Mouse (Mus musculus) liver, embryonic 12.5 days (tissue): ENCODE results near the gene Spink2. TPM values are rescaled to one million over a fixed set of nuclear protein-coding genes. Genes with fewer than 3 reads are reported as not detected.

Experiments
- ATAC-seq: fragments of 200-750 bp; cut with Nextera tagmentation; 2 replicates; pipeline ENCODE4 v1.8.0; 2017; ENCODE audit warnings: moderate number of reproducible peaks, mild to moderate bottlenecking, moderate library complexity
- H3K27ac ChIP-seq: fragments of 300-500 bp; sonication (generic); 2 replicates; pipeline ENCODE4 v1.5.1; 2016; ENCODE audit warnings: mild to moderate bottlenecking
- H3K27me3 ChIP-seq: fragments of 300-500 bp; sonication (generic); replicated peaks from 2 replicates; pipeline ENCODE4 v1.6.1; 2016; ENCODE audit warnings: mild to moderate bottlenecking, moderate library complexity
- H3K36me3 ChIP-seq: fragments of 300-500 bp; sonication (generic); 2 replicates; pipeline ENCODE4 v1.6.1; 2016; ENCODE audit warnings: mild to moderate bottlenecking, moderate library complexity
- H3K4me1 ChIP-seq: fragments of 300-500 bp; sonication (generic); 2 replicates; pipeline ENCODE4 v1.6.1; 2016
- H3K4me2 ChIP-seq: fragments of 300-500 bp; sonication (generic); 2 replicates; pipeline ENCODE4 v1.6.1; 2016; ENCODE audit warnings: mild to moderate bottlenecking, moderate library complexity
- H3K4me3 ChIP-seq: fragments of 300-500 bp; sonication (generic); 2 replicates; pipeline ENCODE4 v1.5.1; 2016; ENCODE audit warnings: mild to moderate bottlenecking, moderate library complexity
- H3K9ac ChIP-seq: fragments of 300-500 bp; sonication (generic); 2 replicates; pipeline ENCODE4 v1.6.1; 2016; ENCODE audit warnings: mild to moderate bottlenecking, moderate library complexity
- H3K9me3 ChIP-seq: fragments of 300-500 bp; sonication (generic); replicated peaks from 2 replicates; pipeline ENCODE4 v1.6.1; 2016; ENCODE audit warnings: mild to moderate bottlenecking, moderate library complexity
- WGBS: fragments of 180-500 bp; shearing (Covaris S2); methylation state at CpG from one replicate; pipeline ENCODE4 v1.1.7; 2016; ENCODE audit not compliant: insufficient replicate concordance; 5-methylcytosine and 5-hydroxymethylcytosine counted together
- polyA plus RNA-seq: library from polyadenylated mRNA; unstranded; fragments of >200 nt; fragmentation: Nextera tagmentation; extraction: Ambion mirVana; gene quantifications from 2 replicates; pipeline ENCODE4 v1.2.1, GENCODE M21; 2016

The Spink2 gene
- 0.23 TPM in 1 of 2 replicates, not detected in the other for polyA plus RNA-seq

DNA sequence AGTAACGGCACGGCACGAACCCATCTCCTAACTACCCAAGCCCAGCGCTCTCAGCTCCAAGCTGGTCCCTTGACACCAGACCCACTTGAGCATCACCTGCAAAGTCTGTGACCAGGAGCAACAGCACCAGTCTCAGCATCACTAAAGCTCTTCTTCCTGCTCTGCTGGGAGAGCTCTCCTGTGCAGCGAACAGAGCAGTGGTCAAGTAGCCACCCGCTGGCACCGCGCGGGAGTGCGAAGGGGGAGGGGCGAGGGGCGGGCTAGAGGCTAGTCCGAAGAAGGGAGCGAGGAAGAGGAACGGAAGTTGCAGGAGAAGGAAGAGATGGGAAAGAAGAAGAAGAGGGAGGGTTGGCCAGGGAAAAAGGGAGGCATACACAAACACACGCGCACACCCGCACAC is at the start of gene Spink2:
TSS of gene Spink2 (minus strand) at position 236 of the 400 bp plus-strand sequence.
- peak within 1 kb of the TSS; percentile 27 for H3K4me3 ChIP-seq
- no peaks in the 10 kb centered on the region for H3K36me3 ChIP-seq
- H3K27ac ChIP-seq, result no peak within 1 kb of the TSS
- H3K9me3 ChIP-seq, result peaks cover 7% of the 10 kb centered on the region
- no peak for ATAC-seq
- no peak within 1 kb of the TSS for H3K9ac ChIP-seq
- peaks cover 6% of the 10 kb centered on the region; the same call in 1 of the 2 replicates for H3K4me1 ChIP-seq
- peaks cover 18% of the 10 kb centered on the region for H3K27me3 ChIP-seq
- peak within 1 kb of the TSS; percentile 53 for H3K4me2 ChIP-seq
- WGBS, result 9% methylated on average over 18 of the region's 18 CpGs

DNA sequence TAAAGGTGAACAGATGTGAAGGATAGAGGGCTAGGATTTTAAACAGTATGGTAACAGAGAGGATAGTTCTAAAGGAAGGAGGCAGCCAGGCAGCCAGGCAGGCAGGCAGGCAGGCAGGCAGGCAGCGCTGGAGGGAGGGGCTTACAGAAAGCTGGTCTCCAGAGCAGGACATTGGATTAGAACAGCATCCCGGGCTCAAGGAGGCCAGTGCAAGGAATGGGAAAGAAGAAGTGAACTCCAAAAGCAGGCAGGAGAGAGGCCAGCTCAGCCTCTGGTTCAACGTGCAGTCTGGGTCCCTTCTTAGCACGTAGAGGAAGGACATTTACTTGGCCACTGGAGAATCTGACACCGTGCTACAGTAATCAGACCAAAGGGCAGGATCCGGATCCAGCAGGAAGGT is 48.9 kb upstream of the Spink2 start:
- H3K9ac ChIP-seq, result no peak overlapping the region
- no peaks in the 10 kb centered on the region for H3K27me3 ChIP-seq
- peaks cover 10% of the 10 kb centered on the region for H3K4me1 ChIP-seq
- no peaks in the 10 kb centered on the region for H3K36me3 ChIP-seq
- H3K27ac ChIP-seq, result no peak overlapping the region
- H3K4me3 ChIP-seq, result no peak overlapping the region
- H3K9me3 ChIP-seq, result no peaks in the 10 kb centered on the region
- ATAC-seq, result no peak
- H3K4me2 ChIP-seq, result no peak overlapping the region
- 49% methylated on average over 6 of the region's 6 CpGs for WGBS

DNA sequence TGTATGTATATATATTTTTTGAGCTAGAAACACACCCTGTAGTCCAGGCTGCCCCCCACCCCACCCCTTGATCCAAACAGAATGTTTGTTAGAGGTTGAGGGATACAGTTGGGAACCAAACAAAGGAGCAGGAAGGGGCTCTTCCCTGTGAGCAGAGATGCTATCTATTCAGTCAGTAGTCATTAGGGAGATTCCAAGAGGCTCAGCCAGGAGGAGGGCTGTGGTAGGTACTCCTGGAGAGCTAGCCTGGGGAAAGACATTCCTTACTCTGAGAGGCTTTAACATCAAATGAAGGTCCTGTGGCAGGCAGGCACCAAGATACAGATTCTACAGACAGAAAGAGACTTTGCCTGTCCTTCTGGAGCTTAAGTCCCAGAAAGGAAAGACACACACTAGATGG is 48.0 kb upstream of the Spink2 start:
- Histone ChIP-seq H3K4me1 (peaks cover 4% of the 10 kb centered on the region; the same call in 1 of the 2 replicates), H3K36me3 (no peaks in the 10 kb centered on the region), H3K9me3 (no peaks in the 10 kb centered on the region), H3K27me3 (no peaks in the 10 kb centered on the region), H3K4me2 (no peak overlapping the region), H3K9ac (no peak overlapping the region), H3K4me3 (no peak overlapping the region), H3K27ac (no peak overlapping the region)
- ATAC-seq, result no peak

DNA sequence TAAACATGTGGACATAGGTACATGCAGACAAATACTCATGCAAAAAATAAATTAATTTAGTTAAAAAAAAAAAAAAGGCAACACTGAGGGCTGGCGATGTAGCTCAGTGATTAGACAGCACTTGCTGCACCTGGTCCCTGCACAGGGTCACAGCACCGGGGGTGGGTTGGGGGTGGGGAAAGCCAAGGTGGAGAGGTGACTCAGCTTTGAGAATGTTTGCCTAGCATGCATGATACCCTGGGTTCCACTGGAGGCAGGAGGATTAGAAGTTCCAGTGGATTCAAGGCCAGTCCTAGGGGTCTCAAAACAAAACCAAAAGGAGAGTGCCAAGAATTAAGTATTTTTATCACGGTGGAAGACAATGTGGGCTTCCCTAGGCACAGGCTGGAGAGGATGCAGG is 46.3 kb upstream of the Spink2 start:
- H3K4me1 ChIP-seq, result peaks cover 4% of the 10 kb centered on the region; the same call in 1 of the 2 replicates
- no peak overlapping the region for H3K9ac ChIP-seq
- 70% methylated on average over 3 of the region's 3 CpGs for WGBS
- no peak overlapping the region for H3K4me3 ChIP-seq
- H3K27ac ChIP-seq, result no peak overlapping the region
- no peaks in the 10 kb centered on the region for H3K9me3 ChIP-seq
- no peak overlapping the region for H3K4me2 ChIP-seq
- H3K27me3 ChIP-seq, result no peaks in the 10 kb centered on the region
- H3K36me3 ChIP-seq, result no peaks in the 10 kb centered on the region
- no peak for ATAC-seq

DNA sequence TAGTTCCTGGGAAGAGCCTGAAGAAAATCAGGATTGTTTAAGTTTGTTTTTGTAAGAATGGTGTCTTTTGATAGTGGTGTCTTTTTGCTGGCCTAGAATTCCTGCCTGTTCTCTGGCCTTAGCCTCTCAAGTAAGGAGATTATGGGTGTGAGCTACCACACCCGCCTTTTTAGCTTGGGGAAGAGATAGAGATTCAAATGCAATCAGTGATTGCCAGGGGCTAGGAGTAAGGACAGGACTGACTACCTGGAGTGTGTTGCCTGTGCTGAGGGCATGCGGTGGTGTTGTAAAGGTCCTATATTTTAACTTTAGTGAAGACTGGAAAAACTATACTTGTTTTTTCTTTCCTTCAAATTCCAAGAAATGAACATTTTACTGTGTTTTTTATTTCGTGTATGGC is 43.1 kb upstream of the Spink2 start:
- no peak overlapping the region for H3K4me2 ChIP-seq
- ATAC-seq, result no peak
- H3K9ac ChIP-seq, result no peak overlapping the region
- H3K36me3 ChIP-seq, result no peaks in the 10 kb centered on the region
- no peaks in the 10 kb centered on the region for H3K27me3 ChIP-seq
- 55% methylated on average over 3 of the region's 3 CpGs for WGBS
- H3K27ac ChIP-seq, result no peak overlapping the region
- H3K9me3 ChIP-seq, result no peaks in the 10 kb centered on the region
- no peaks in the 10 kb centered on the region for H3K4me1 ChIP-seq
- no peak overlapping the region for H3K4me3 ChIP-seq

DNA sequence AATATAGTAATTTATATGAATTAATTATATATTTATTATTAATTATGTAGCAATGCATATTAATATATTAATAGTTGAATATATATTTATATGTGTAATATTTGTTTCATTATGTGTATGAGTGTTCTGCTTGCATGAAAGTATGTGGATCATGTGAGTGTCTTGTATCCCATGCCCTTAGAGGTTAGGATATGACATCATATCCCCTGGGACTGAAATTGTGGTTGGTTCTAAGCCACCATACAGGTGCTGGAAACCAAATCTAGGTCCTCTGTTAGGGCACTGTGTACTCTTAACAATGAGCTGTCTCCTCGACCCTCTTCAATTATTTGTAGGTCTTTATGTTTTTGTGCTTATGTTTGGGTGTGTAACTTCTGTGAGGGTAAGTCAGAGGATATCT is 41.9 kb upstream of the Spink2 start:
- no peak overlapping the region for H3K4me3 ChIP-seq

DNA sequence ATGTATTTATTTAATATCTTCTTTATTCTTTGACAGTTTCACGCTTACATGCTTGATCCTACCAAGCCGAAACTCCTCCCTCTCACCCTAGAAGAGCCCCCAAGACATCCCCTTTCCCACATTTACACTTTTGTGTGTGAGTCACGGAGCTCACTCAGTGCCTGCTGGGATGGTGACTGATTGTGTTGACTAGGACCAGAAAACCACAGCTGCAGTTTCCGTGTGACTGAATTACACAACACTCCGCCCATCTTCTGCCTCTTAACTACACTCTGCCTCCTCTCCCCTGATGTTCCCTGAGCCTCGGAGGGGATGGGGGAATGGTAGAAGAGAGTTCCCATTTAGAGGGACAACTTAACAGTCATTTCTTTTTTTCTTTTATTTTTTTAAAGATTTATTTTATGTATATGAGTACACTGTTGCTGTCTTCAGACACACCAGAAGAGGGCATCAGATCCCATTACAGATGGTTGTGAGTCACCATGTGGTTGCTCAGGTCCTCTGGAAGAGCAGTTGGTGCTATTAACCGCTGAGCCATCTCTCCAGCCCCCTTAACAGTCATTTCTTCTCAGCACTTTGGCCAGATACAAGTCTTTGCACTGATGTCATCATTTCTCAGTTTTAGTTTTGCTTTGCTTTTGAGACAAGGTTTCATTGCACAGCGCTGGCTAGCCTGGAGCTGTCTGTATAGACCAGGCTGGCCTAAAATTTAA is 41.0 kb upstream of the Spink2 start:
- no peaks in the 10 kb centered on the region for H3K27me3 ChIP-seq
- no peak overlapping the region for H3K9ac ChIP-seq
- 44% methylated on average over 8 of the region's 8 CpGs for WGBS
- no peak for ATAC-seq
- no peaks in the 10 kb centered on the region for H3K9me3 ChIP-seq
- no peaks in the 10 kb centered on the region for H3K4me1 ChIP-seq
- H3K4me2 ChIP-seq, result no peak overlapping the region
- no peaks in the 10 kb centered on the region for H3K36me3 ChIP-seq
- H3K27ac ChIP-seq, result no peak overlapping the region
- H3K4me3 ChIP-seq, result no peak overlapping the region

More for the DNA sequence above, 41.9 kb upstream of the Spink2 start:
- Histone ChIP-seq H3K27me3 (no peaks in the 10 kb centered on the region), H3K4me2 (no peak overlapping the region), H3K9me3 (no peaks in the 10 kb centered on the region), H3K36me3 (no peaks in the 10 kb centered on the region), H3K27ac (no peak overlapping the region), H3K9ac (no peak overlapping the region), H3K4me1 (no peaks in the 10 kb centered on the region)
- 67% methylated on average over 1 of the region's 1 CpGs for WGBS
- ATAC-seq, result no peak

DNA sequence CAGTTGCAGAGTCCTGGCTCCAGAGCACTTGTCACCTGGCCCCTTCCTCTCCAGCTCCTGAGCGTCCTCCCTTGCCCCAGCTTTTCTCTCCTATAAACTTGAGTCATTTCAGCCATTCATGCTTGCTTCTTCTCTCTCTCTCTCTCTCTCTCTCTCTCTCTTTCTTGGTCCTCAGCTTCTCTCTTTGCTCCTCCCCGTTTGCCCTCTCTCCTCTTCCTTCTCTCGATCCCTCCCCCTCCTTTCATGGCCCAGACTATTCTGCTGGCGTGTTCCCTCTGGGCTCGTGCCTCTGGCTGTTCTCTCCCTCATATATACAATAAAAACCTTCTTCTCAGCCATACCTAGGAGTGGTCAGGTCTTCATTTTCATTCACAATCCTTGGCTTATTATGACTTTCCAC is 40.4 kb upstream of the Spink2 start:
- no peaks in the 10 kb centered on the region for H3K4me1 ChIP-seq
- H3K36me3 ChIP-seq, result no peaks in the 10 kb centered on the region
- no peak overlapping the region for H3K4me2 ChIP-seq
- no peak overlapping the region for H3K9ac ChIP-seq
- WGBS, result 33% methylated on average over 5 of the region's 5 CpGs
- no peak for ATAC-seq
- H3K27me3 ChIP-seq, result no peaks in the 10 kb centered on the region
- no peaks in the 10 kb centered on the region for H3K9me3 ChIP-seq
- H3K27ac ChIP-seq, result no peak overlapping the region
- no peak overlapping the region for H3K4me3 ChIP-seq

DNA sequence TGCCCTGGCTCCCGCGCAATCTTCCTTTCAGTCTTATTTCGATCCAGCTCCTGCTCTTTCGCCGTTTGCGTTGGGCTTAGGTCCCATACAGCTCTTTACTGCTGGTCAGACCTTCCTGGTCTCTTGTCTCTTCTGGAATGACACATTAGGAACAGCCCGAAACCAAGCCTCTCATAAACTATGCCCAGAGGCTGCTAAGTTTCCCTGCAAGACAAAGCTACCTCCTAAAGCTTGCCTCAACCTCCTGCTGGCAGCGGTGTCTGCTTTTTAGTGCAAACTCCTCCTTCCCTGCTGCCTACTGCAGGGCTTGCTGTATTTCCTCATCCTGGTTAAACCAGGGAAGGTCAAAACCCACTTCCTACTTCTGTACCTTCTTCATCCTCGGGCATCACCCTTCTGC is 38.8 kb upstream of the Spink2 start:
- H3K9me3 ChIP-seq, result no peaks in the 10 kb centered on the region
- no peak overlapping the region for H3K4me2 ChIP-seq
- H3K27ac ChIP-seq, result no peak overlapping the region
- ATAC-seq, result no peak
- no peaks in the 10 kb centered on the region for H3K36me3 ChIP-seq
- no peak overlapping the region for H3K9ac ChIP-seq
- no peaks in the 10 kb centered on the region for H3K27me3 ChIP-seq
- no peak overlapping the region for H3K4me3 ChIP-seq
- WGBS, result 54% methylated on average over 9 of the region's 9 CpGs
- peaks cover 8% of the 10 kb centered on the region; the same call in 1 of the 2 replicates for H3K4me1 ChIP-seq

DNA sequence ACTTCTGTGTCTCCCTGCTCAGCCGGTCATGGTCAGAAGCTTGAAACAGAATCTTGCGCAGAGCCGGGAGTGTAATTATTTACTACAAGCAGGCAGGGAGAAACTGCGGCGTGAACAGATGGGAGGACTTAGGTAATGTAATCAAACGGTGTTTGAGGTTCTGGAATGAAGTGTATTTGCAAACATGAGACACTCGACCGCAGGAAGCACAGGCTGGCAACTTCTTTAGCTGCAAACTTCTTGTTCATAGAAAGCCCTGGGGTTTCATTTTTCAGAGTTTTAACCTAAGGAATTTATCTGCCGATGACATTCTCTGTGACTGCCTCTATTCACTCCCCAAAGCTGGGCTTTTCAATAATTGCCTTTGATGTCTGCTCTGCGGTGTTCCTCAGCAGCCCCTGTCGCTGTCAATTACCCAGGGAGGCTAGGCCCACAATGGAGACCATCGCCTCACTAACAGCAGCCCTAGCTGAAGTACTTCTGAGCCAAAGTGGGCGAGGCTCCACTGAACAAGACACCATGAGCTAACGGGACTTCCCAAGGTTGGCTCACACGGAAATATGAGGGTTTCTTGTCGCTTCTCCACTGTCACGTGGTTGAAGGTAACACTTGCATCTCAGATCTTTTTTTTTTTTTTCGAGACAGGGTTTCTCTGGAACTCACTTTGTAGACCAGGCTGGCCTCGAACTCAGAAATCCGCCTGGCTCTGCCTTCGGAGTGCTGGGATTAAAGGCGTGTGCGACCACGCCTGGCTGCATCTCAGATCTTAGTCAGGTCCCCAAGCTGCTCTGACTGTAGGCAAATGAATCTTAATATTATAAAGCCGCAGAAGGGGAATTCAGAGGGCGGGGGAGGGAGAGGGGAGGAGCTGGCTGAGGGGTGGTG is 34.8 kb upstream of the Spink2 start:
- WGBS, result 48% methylated on average over 26 of the region's 26 CpGs
- ATAC-seq, result no peak
- peaks cover 8% of the 10 kb centered on the region; the same call in 1 of the 2 replicates for H3K4me1 ChIP-seq
- H3K27me3 ChIP-seq, result no peaks in the 10 kb centered on the region
- no peaks in the 10 kb centered on the region for H3K9me3 ChIP-seq
- no peaks in the 10 kb centered on the region for H3K36me3 ChIP-seq
- H3K4me3 ChIP-seq, result peak overlapping the region; percentile 8; the same call in 1 of the 2 replicates
- peak overlapping the region; percentile 42 for H3K4me2 ChIP-seq
- H3K27ac ChIP-seq, result no peak overlapping the region
- no peak overlapping the region for H3K9ac ChIP-seq

DNA sequence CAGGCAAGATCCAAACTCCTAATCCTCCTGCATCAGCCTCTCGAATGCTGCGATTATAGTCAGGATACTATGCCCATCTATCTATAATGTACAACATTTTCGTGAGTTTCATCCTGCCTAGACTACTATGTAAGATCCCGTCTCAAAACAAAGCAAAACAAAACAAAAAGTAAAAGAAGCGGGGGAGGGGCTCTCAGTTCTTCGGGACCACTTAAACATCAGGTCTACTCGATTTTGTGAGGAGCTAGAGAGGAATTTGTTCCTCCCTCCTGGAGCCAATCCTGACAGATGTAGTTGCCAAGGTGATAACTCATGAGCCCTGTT is 34.2 kb upstream of the Spink2 start:
- H3K27ac ChIP-seq, result no peak overlapping the region
- no peak overlapping the region for H3K9ac ChIP-seq
- no peak for ATAC-seq
- H3K4me2 ChIP-seq, result peak overlapping the region; percentile 42
- WGBS, result 44% methylated on average over 7 of the region's 7 CpGs
- no peaks in the 10 kb centered on the region for H3K36me3 ChIP-seq
- H3K4me3 ChIP-seq, result peak overlapping the region; percentile 8; the same call in 1 of the 2 replicates
- H3K27me3 ChIP-seq, result no peaks in the 10 kb centered on the region
- peaks cover 8% of the 10 kb centered on the region; the same call in 1 of the 2 replicates for H3K4me1 ChIP-seq
- no peaks in the 10 kb centered on the region for H3K9me3 ChIP-seq

DNA sequence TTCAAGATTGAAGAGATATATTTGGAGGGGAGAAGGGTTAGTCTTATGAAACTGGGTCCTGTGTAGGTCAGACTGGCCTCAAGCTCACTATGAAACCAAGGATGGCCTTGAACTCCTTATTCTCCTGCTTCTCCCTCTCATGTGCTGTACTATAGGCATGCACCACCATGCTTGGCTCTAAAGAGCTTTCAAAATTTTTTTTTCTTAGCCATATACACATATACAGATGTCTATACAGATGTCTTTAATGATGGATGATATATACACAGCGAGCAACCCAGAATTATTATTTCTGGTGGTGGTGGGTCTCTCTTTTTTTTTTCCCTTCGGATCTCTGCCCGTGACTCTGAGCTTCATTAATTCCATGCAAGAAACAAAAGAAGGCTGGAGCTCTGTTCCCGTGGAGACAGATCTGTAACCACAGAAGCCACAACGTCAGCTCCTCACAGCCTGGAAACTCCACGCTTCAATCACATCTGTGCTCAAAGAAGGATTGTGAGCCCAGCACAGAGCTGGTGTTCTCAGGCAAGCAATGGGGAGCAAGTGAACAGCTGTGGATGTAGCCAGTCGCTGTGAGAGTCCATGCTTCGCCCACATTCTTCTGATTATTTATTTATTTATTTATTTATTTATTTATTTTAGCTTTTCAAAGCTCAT is 33.2 kb upstream of the Spink2 start:
- no peak overlapping the region for H3K4me3 ChIP-seq
- H3K9me3 ChIP-seq, result no peaks in the 10 kb centered on the region
- H3K27ac ChIP-seq, result no peak overlapping the region
- H3K4me2 ChIP-seq, result no peak overlapping the region
- peaks cover 8% of the 10 kb centered on the region; the same call in 1 of the 2 replicates for H3K4me1 ChIP-seq
- no peaks in the 10 kb centered on the region for H3K36me3 ChIP-seq
- 40% methylated on average over 8 of the region's 8 CpGs for WGBS
- no peak for ATAC-seq
- no peak overlapping the region for H3K9ac ChIP-seq
- no peaks in the 10 kb centered on the region for H3K27me3 ChIP-seq
